Mouse (Mus musculus) cerebellum, postnatal 4 days (tissue): Measurements from ENCODE around the gene Olfr1297.

Experiments used
- DNase-seq, 2 experiments: peaks; one replicate each; pipeline ENCODE4 v3.0.0; 2022; ENCODE audit warnings: low spot score in 2 of 2, mixed read lengths in 1 of 2

The Olfr1297 gene

GRCm38 (mm10) chr2:111626397-111626796 lies at the start of gene Olfr1297:
Olfr1297 (minus strand) TSS chr2:111626497.
- DNase-seq, result no peak

GRCm38 (mm10) chr2:111661119-111661518 lies 34.8 kb upstream of the Olfr1297 start, which contains the start of gene Olfr1299:
Olfr1299 (plus strand) TSS chr2:111661419.
- DNase-seq, result no peak

- DNase-seq, result no peak
These were observed 22.8 kb upstream of the Olfr1297 start, which contains the start of gene Olfr1298 for GRCm38 (mm10) chr2:111649101-111649500. Olfr1298 (minus strand) TSS chr2:111649201.

GRCm38 (mm10) chr2:111569581-111569980 lies 56.7 kb downstream of the Olfr1297 start, which contains the start of gene Olfr1295:
Olfr1295 (minus strand) TSS chr2:111569681.
- DNase-seq, result no peak
